ENCODE assay signal across 38 mouse cellular contexts in the genomic region with DNA sequence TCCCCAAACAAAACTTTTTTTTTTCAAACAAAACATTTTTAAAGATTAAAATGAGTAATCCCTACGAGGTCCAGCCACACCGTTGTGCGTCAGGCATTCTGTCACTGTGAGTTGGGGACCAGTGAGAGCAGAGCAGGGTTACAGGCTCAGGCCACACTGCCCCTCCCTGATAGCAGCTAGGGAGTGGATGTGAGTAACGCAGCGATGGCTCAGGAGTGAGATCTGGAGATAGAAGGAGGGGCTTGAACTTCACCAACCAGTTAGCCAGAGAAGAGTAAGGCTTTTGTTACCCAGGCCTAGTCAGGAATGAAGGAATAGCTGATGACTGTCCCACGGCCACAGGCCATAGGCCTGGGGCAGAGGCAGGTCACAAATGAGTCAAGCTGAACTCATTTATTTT. TPM values are rescaled to one million over a fixed set of nuclear protein-coding genes. Genes with fewer than 3 reads are reported as not detected.
"Had no signal": no experiment of that assay in that cellular context is flagged by ENCODE, and none has a peak within 500 bp of the region (broad histone marks: within the 10 kb centered on the region; RNA-seq: fewer than 3 reads in every experiment).

No protein-coding gene starts in this region.

- H3K4me2 ChIP-seq: heart, embryonic 11.5 days; heart, embryonic 13.5 days; heart, embryonic 15.5 days; hindbrain, embryonic 13.5 days; hindbrain, embryonic 15.5 days; limb, embryonic 12.5 days; liver, embryonic 11.5 days had no signal

- H3K9ac ChIP-seq: heart, embryonic 13.5 days; heart, embryonic 15.5 days; hindbrain, embryonic 13.5 days; hindbrain, embryonic 15.5 days; limb, embryonic 12.5 days; liver, embryonic 14.5 days had no signal

- ATAC-seq: hindbrain, postnatal 0 days had no signal

- DNase-seq: gastrocnemius, postnatal 14 days; gastrocnemius, postnatal 36 days; heart, adult 18-20 months; heart, postnatal 14 days; heart, postnatal 36 days; kidney, adult 11 months; kidney, adult 2 months; kidney, adult 9 months; kidney, postnatal 10 days; kidney, postnatal 25 days; kidney, postnatal 4 days; liver had no signal

- H3K27ac ChIP-seq: heart, embryonic 13.5 days; heart, embryonic 15.5 days; hindbrain, embryonic 13.5 days; hindbrain, embryonic 15.5 days; hindbrain, postnatal 0 days; layer of hippocampus, adult 2 months; left cerebral cortex, adult 2 months; limb, embryonic 10.5 days; limb, embryonic 12.5 days; liver, embryonic 14.5 days had no signal

- H3K27me3 ChIP-seq: heart, embryonic 13.5 days; hindbrain, embryonic 15.5 days had no signal

- H3K9me3 ChIP-seq: heart, embryonic 15.5 days; hindbrain, embryonic 13.5 days; hindbrain, embryonic 15.5 days; limb, embryonic 10.5 days; limb, embryonic 12.5 days had no signal

- H3K4me3 ChIP-seq: heart, embryonic 13.5 days; heart, embryonic 15.5 days; hindbrain, embryonic 13.5 days; hindbrain, embryonic 15.5 days; layer of hippocampus, adult 2 months; left cerebral cortex, adult 2 months; limb, embryonic 10.5 days; limb, embryonic 12.5 days had no signal

- H3K4me1 ChIP-seq: heart, embryonic 13.5 days; heart, embryonic 15.5 days; hindbrain, embryonic 13.5 days; hindbrain, embryonic 15.5 days had no signal

- H3K36me3 ChIP-seq: heart, embryonic 13.5 days; heart, embryonic 15.5 days; hindbrain, embryonic 13.5 days; hindbrain, embryonic 15.5 days; limb, embryonic 10.5 days; limb, embryonic 12.5 days had no signal

RNA-seq across cellular contexts. Expression of a gene that starts 30.6 kb away (rescaled TPM):
- total RNA-seq: gastrocnemius, adult 18-20 months; gastrocnemius, adult 8-10 months; gastrocnemius, postnatal 14 days; gastrocnemius, postnatal 36 days; heart, adult 18-20 months; heart, postnatal 14 days; heart, postnatal 36 days; hematopoietic stem cell, adult 5-6 weeks; hindbrain, postnatal 0 days; layer of hippocampus, adult 2 months; layer of hippocampus, postnatal 10 days; layer of hippocampus, postnatal 25 days; left cerebral cortex, adult 2 months; left cerebral cortex, postnatal 14 days; left cerebral cortex, postnatal 36 days had no signal
- polyA plus RNA-seq: frontal cortex, adult 2 months; gonadal fat pad, adult 2 months; heart, embryonic 11.5 days; heart, embryonic 13.5 days; heart, embryonic 15.5 days; heart, postnatal 0 days; hindbrain, embryonic 11.5 days; hindbrain, embryonic 13.5 days; hindbrain, embryonic 15.5 days; hindbrain, postnatal 0 days; intestine, embryonic 14.5 days; kidney, embryonic 16.5 days; limb, embryonic 10.5 days; limb, embryonic 12.5 days; liver, embryonic 11.5 days; liver, embryonic 14.5 days; liver, embryonic 16.5 days had no signal
